Mouse (Mus musculus) central nervous system, embryonic 18 days (tissue): Measurements from ENCODE around the gene Rce1. TPM values are rescaled to one million over a fixed set of nuclear protein-coding genes. Genes with fewer than 3 reads are reported as not detected.

Source experiments
- polyA plus RNA-seq: library from polyadenylated mRNA; depleted of rRNA; stranded (reverse); fragments of >200 nt; gene quantifications from 2 replicates; pipeline ENCODE4 v1.2.3, GENCODE M21; 2012; rRNA removed

Gene Rce1
- polyA plus RNA-seq: 62.2 and 64.2 TPM in 2 replicates

GRCm38 (mm10) chr19:4625179-4625828 lies at the start of gene Rce1:
TSS of gene Rce1 (minus strand) at chr19:4625641.

GRCm38 (mm10) chr19:4615151-4616093 lies 10.0 kb downstream of the Rce1 start, which contains the start of gene Lrfn4:
TSS of gene Lrfn4 (minus strand) at chr19:4615667.

Other genes with a start within 250 kb of the Rce1 start
- gene Kdm2a, start 227.4 kb downstream of the Rce1 start, polyA plus RNA-seq: 66.0 and 69.0 TPM in 2 replicates
- gene Rhod, start 186.2 kb downstream of the Rce1 start, polyA plus RNA-seq: 2.9 and 3.9 TPM in 2 replicates
- gene Syt12, start 148.2 kb downstream of the Rce1 start, polyA plus RNA-seq: 3.8 and 4.3 TPM in 2 replicates
- gene 2010003K11Rik, start 127.1 kb downstream of the Rce1 start, polyA plus RNA-seq: 0.11 TPM in 1 of 2 replicates, not detected in the other
- gene Pcx, start 115.2 kb downstream of the Rce1 start, polyA plus RNA-seq: 16.8 and 17.9 TPM in 2 replicates
- gene Lrfn4, start 10.0 kb downstream of the Rce1 start, polyA plus RNA-seq: 70.1 and 75.0 TPM in 2 replicates
- gene Gm960, start 73.0 kb upstream of the Rce1 start, polyA plus RNA-seq: 7.5 and 7.7 TPM in 2 replicates
- gene Sptbn2, start 85.5 kb upstream of the Rce1 start, polyA plus RNA-seq: 36.9 and 40.5 TPM in 2 replicates
- gene Rbm4b, start 130.9 kb upstream of the Rce1 start, polyA plus RNA-seq: 65.3 and 74.3 TPM in 2 replicates
- gene Rbm4, start 168.3 kb upstream of the Rce1 start, polyA plus RNA-seq: 117 and 122 TPM in 2 replicates
- gene Gm21992, start 186.0 kb upstream of the Rce1 start, polyA plus RNA-seq: 10.6 and 11.3 TPM in 2 replicates
- gene Rbm14, start 186.0 kb upstream of the Rce1 start, polyA plus RNA-seq: 45.3 and 49.8 TPM in 2 replicates
- gene Ccs, start 213.7 kb upstream of the Rce1 start, polyA plus RNA-seq: 42.6 and 45.4 TPM in 2 replicates
- 0.95 and 0.98 TPM in 2 replicates for gene Ccdc87, start 213.7 kb upstream of the Rce1 start, polyA plus RNA-seq
- 77.2 and 77.8 TPM in 2 replicates for gene Ctsf, start 229.5 kb upstream of the Rce1 start, polyA plus RNA-seq